Mouse (Mus musculus) retina, postnatal 7 days (tissue): ENCODE results near the gene Slc44a1.

Experiments used
- DNase-seq: peaks from one replicate; pipeline ENCODE4 v3.0.0-alpha.2; 2012; ENCODE audit warnings: low read depth, low spot score

Slc44a1 gene

DNA sequence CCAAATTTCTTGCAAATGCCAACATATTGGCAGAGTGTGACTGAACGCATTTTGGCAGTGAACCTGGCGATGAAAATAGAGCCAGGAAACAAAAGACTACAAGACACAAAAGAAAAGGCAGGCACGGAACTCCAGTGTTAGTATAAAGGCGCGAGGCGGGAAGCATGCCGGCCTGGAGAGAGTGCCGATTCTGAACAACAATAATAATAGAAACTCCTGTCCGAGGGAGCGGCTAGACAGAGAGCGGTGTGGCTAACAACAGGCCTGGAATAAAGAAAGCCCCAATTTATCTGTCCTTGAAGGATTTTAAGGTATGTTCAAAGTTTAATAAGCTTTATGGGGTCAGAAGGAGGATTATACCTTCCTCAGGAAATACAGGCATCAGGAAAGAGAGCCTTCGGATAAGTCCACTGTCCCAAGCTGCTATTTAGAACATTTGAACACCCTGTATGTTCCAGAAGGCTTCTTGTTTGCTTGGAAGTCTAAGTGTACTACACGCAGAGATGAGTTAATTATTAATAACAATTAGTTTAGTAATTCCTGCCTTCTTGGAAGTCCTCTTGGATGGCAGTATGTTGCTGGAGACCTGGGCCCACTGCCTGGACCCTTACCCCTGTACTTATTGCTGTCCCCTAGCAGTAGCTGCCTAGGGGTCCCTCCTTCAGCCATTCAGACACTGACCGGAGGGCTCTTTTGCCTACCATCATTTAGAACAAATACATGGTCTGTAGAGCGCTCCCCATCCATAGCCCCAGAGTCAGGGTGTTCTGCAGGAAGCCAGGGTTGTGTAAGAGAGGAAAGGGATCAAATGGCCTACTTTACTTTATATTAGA is 156.1 kb downstream of the Slc44a1 start:
- no peak for DNase-seq

DNA sequence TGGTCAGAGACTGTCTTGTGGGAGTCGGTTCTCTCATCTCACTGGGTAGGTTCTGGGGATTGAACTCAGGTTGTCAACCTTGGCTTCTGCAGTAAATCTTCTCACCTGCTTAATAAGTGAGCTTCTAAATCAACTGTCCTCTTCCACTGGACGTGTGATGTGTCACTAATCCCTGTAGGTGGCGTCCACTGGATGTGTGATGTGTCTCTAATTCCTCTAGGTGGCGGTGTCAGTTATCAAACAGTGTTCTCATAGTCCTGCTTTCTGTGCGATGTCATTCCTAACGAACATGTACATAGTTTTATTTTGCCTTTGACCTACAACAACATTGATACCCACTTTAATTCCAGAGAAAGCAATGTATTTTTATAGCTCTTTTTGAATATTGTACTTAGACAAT is 160.2 kb downstream of the Slc44a1 start:
- peak; percentile 38 for DNase-seq

DNA sequence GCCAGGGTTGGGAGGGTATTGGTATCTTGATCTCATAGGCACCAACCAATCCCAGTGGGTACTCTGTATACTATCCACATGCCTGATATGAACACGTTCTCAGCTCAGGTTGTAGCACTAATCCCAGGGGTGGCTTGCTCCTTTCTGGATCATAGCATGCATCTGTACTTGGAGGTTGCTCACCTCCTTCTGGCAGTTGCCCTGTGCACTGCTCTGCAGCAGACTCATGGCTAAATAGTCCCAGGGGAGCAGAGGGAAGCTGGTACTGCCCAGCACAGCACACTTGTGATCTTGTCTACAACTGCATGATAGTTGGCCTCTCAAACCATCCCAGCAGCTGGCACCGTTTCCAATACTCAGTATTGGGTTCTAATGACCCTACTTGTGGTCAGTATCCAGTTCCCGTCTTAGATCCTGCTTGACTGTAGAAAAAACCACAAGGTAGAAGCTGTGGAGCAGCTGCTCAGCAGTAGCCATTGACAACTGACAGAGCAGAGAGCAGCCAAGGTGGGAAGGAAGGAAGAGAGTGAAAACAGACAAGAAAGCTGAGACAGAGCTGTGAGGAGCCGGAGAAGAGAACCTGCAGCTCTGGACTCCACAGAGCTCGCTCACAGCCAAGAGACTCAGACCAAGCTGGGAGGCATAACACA is 174.5 kb downstream of the Slc44a1 start:
- no peak for DNase-seq

- no peak for DNase-seq
Observed at GRCm38 (mm10) chr4:53617968-53618367, 177.8 kb downstream of the Slc44a1 start.

DNA sequence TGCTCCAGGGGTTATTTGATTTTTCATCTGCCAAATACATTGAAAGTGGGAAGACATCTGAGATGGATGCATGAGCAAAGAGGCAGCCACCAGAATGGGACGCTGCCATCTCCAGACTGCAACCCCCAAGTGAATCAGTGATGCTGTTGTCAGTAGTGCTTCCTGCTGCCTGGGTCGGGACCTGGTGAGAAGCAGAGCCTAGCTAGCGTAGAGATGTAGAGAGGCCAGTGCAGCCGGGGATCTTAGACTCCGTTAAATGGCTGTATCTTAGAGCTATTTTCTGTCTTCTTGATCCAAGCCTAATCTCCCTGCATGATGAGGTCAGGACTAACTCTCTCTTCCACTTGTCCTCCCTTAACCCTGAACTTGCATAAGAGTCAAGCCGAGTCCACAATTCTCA is 179.9 kb downstream of the Slc44a1 start:
- no peak for DNase-seq

GRCm38 (mm10) chr4:53621084-53621483 is 180.9 kb downstream of the Slc44a1 start:
- DNase-seq, result no peak

DNA sequence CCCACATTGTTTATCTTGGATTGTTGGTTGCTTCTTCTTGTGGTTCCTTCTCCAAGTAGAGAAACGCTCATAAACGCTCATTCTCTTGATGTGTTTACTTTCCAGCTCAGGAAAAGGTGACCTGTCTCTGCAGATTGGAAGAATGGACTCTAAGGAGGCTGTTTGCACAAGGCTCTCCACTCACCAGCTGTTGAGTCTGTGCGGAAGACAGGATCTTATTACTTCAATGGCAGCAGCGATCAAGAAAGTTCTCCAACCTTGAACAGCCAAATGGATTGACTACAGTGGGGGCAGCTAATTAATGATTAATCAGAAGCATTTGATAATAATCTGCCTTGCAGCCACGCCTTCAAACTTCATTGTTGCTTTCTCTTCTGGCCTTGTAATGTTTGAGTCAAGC is 181.3 kb downstream of the Slc44a1 start:
- DNase-seq, result no peak

DNA sequence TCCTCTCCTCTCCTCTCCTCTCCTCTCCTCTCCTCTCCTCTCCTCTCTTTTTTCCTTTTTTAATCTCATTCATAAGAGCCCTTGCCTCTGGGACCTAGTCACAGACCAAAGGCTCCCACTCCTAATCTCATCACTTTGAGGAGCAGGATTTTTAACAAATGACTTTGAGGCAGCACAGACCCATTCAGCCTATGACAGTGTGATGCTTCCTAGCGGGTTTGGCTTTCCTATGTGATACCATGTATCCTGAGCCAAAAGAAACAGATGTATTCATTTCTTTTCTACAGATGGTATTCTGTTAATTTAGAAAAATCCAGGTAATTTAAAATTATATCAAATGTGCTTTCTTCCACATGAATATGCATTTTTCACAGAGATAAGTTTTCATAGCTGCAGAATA is 183.5 kb downstream of the Slc44a1 start:
- DNase-seq, result no peak

GRCm38 (mm10) chr4:53624816-53625215 is 184.6 kb downstream of the Slc44a1 start:
- no peak for DNase-seq

GRCm38 (mm10) chr4:53625263-53625662 is 185.1 kb downstream of the Slc44a1 start:
- DNase-seq, result no peak

- no peak for DNase-seq
Observed at GRCm38 (mm10) chr4:53628924-53629323, 188.7 kb downstream of the Slc44a1 start.

GRCm38 (mm10) chr4:53630963-53631315 is 190.7 kb downstream of the Slc44a1 start:
- peak; percentile 16 for DNase-seq

GRCm38 (mm10) chr4:53631316-53632010 is 191.2 kb downstream of the Slc44a1 start, which contains the start of gene Fsd1l:
Fsd1l (plus strand) TSS chr4:53631471.
- peak; percentile 60 for DNase-seq

- DNase-seq, result no peak
Observed at GRCm38 (mm10) chr4:53632011-53632349, 191.8 kb downstream of the Slc44a1 start.

DNA sequence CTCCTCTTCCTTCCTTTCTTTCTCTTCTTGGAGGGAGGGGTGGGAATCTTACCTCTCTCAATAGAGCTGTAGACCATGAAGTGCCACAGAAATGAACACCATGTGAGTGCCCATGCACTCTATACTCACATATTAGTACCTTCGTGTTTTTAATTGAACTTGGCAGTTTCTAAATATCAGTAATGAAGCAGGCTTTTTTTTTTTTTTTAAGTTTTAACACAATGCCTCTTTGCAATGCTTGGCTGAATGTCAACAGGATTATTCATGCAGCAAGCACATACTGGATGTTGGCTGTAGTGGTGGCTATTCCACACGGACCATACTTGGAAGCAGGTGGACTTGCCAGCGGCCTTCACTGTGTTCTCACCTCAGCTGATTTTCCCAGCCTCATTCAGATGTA is 195.1 kb downstream of the Slc44a1 start:
- no peak for DNase-seq

DNA sequence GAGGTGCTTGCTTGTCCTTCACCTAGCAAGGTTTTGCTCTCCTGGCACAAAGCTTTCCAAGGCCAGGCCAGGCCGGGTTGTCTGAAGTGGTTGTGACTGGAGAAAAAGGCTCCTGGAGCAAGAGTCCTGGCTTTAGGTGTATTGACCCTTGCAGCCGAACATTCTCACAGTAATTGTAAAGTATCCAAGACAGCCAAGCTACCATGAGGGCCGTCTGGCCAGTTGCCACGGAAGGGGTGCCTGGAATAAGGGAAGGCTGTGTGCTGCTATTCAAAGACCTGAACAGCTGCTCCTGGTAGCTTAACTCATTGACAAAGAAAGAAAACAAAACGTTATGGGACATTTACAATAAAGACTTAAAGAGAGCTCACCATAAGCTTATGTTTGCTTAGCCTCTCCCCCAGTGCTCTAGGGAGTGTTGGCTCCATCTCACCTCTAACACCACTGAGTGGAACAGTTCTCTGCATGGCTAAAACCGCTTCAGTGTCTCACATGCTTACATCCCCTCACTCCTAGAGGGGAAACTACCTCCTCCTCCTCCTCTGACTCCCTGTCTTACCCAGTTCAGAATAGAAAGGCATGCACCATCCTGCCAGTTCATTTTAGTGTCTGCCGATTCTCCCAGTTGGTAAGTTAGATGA is 197.2 kb downstream of the Slc44a1 start:
- DNase-seq, result no peak

GRCm38 (mm10) chr4:53638549-53639123 is 198.4 kb downstream of the Slc44a1 start:
- DNase-seq, result no peak

DNA sequence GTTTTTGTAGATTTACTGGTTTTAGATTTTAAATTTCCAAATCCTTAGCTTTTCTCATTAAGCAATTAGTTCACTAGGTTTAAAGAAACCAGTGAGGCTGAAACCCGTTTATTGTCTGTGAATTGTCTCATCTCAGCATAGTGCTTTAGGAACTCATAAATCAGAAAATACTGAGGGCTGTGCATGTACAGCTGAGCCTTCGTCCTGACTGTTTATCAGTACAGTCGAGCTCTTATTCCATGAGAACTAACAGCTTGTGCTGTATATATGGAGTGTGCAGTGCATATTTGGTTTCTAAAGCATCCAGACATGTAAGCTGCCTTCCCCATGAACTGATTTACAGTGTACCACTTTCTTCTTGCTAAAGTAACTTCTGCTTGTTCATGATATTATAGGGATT is 217.8 kb downstream of the Slc44a1 start:
- DNase-seq, result no peak

DNA sequence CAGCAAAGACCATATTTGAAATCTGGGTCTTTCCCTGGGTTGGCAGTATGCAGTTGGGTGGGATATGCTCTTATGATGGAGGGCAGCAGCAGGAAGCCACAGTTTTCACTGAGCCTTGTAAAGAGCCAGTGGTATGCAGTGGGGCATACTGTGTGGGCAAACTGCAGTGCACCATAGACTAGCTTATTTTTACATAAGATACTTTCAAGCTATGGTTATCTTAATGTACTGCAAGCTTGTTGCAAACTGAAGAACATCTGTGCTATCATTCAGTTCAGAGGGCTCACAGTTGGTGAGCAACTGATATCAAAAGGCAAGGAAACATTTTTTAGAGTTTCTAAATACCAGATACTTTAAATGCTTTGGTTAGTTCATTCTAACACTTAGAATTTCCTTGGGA is 220.5 kb downstream of the Slc44a1 start:
- DNase-seq, result no peak
